Mouse (Mus musculus): ENCODE measurements around the gene Il17rd.

DNA sequence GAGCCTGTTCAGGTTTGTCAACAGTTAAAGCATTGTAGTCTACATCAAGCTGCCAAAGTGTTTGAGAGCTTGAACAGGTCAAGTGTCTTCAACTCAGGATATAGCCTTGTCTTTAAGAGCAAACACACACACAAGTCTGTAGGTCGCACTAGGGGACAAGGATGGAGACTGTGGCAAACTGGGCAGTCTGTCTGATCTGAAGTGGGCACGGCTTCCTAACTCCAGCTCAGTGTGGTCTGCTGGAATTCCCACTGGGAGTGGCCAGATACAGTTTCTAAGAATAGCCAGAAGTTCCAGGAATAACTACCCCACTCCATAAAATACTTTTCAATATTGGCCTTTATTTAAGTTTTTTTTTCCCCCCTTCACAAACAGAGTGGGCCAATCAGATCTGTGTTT is 37.8 kb downstream of the Il17rd start:
- no peak for TF ChIP-seq POLR2A (IDR thresholded peaks at IDR 0.05; ENCODE audit: extremely low read depth, insufficient read depth, low read length)
- TF ChIP-seq CTCF (IDR thresholded peaks at IDR 0.05; ENCODE audit: extremely low read depth, insufficient read depth, low read length): no peak

Data from cortical plate, adult 2 months (tissue).